In the genomic region with DNA sequence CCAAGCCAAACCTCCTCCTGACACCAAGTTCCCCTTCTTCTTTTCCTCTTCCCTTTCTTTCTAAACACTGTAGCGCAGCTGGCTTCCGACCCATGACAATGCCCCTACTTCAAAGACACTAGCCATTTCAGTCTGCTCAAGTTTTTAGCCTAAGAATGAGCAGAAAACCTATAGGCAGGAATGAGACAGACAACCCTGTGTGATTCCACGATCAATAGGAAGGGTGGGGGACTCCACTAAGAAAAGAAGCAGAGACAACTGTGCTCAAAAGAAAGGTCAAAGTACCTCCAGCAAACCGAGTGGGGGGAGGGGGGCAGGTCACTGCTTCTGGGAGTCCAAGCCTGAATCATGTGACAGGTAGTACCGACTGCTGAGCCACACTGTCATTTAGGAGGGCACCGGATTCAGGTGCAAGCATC, we compare ENCODE assay signal across 1 mouse cellular context.
TF ChIP-seq lines count a peak whose summit lies in the region.

No protein-coding gene starts in this region.

TF ChIP-seq in CH12.LX, 34 proteins besides CTCF, POLR2A, EP300 and RAD21 (continued from another document):
- 0 out of 2 replicates have a peak, but pooled peaks have one; percentile 25 for TF ChIP-seq IRF4 (IDR thresholded peaks at IDR 0.05; ENCODE audit: low read depth, low read length)
- TF ChIP-seq USF1 (IDR thresholded peaks at IDR 0.05; ENCODE audit: low read depth, low read length), result peak; percentile 53
- peak; percentile 65; the same call in 1 of the 2 replicates for TF ChIP-seq CHD2 (IDR thresholded peaks at IDR 0.05; ENCODE audit: low read length)
- no peak for TF ChIP-seq JUND (conservative IDR thresholded peaks at IDR 0.05; ENCODE audit: low read depth, low read length)
